Mouse (Mus musculus) forebrain, embryonic 13.5 days (tissue): Measurements from ENCODE around the gene Ttll4. TPM values are rescaled to one million over a fixed set of nuclear protein-coding genes. Genes with fewer than 3 reads are reported as not detected.

Experiments used
- ATAC-seq: fragments of 200-750 bp; cut with Nextera tagmentation; 2 replicates; pipeline ENCODE4 v1.8.0; 2017
- H3K27ac ChIP-seq: fragments of 300-500 bp; sonication (generic); 2 replicates; pipeline ENCODE4 v1.5.1; 2015; ENCODE audit warnings: inconsistent platforms, mild to moderate bottlenecking, moderate library complexity
- H3K27me3 ChIP-seq: fragments of 300-500 bp; sonication (generic); 2 replicates; pipeline ENCODE4 v1.6.1; 2015; ENCODE audit warnings: mild to moderate bottlenecking, inconsistent platforms
- H3K36me3 ChIP-seq: fragments of 300-500 bp; sonication (generic); 2 replicates; pipeline ENCODE4 v1.6.1; 2015; ENCODE audit warnings: mild to moderate bottlenecking, inconsistent platforms; ENCODE audit not compliant: poor library complexity, severe bottlenecking
- H3K4me1 ChIP-seq: fragments of 300-500 bp; sonication (generic); 2 replicates; pipeline ENCODE4 v1.6.1; 2015; ENCODE audit warnings: inconsistent platforms
- H3K4me2 ChIP-seq: fragments of 300-500 bp; sonication (generic); 2 replicates; pipeline ENCODE4 v1.6.1; 2015; ENCODE audit warnings: inconsistent platforms, mild to moderate bottlenecking, moderate library complexity
- H3K4me3 ChIP-seq: fragments of 300-500 bp; sonication (generic); 2 replicates; pipeline ENCODE4 v1.5.1; 2015; ENCODE audit warnings: mild to moderate bottlenecking, inconsistent platforms
- H3K9ac ChIP-seq: fragments of 300-500 bp; sonication (generic); 2 replicates; pipeline ENCODE4 v1.6.1; 2015; ENCODE audit warnings: mild to moderate bottlenecking, inconsistent platforms
- H3K9me3 ChIP-seq: fragments of 300-500 bp; sonication (generic); replicated peaks from 2 replicates; pipeline ENCODE4 v1.6.1; 2016; ENCODE audit warnings: inconsistent platforms
- WGBS: fragments of 180-500 bp; shearing (Covaris S2); methylation state at CpG from one replicate; pipeline ENCODE4 v1.1.7; 2015; 5-methylcytosine and 5-hydroxymethylcytosine counted together
- polyA plus RNA-seq: library from polyadenylated mRNA; unstranded; fragments of >200 nt; fragmentation: Nextera tagmentation; extraction: Ambion mirVana; gene quantifications from 2 replicates; pipeline ENCODE4 v1.2.1, GENCODE M21; 2015

The Ttll4 gene
- 16.7 and 21.2 TPM in 2 replicates for polyA plus RNA-seq

DNA sequence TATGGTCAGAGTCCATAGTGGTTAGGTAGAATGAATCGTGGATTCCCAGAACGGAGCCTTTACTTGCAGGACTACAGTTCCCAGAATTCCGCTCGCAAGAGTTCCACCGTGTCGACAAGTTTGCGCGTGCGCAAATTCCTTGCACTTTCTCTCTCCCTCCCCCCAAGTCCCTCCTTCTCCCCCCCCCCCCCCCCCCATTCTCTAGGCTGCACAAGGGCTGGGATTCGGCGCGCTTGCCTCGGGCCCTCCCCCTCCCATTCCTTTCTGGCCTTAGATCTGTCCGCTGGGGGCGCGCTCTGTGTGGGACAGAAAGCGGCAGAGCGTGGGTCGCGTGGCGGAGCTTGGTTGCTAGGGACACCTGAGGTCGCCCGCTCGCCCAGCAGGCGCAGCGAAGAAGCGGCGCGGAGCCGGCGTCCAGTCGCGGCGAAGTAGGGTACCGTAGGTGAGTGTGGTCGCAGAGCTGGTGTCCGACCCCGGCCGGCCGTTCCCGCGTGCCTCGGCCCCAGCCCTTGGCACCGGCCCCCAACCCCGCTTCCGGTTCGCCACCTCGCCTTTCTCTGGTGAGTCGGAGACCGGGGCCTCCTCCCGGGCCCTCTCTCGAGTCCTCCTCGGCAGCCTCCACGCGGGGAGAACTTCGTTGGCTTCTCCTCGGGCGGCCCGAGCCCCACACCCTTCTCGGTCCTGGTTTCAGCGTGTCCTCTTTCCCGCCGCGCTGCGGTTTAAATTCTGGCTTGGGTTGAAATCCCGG is at the start of gene Ttll4:
Ttll4 (plus strand) TSS at position 298 of the 748 bp plus-strand sequence.
- WGBS: 3% methylated on average over 55 of the region's 66 CpGs
- no peaks in the 10 kb centered on the region for H3K27me3 ChIP-seq
- ATAC-seq: peak; percentile 98

DNA sequence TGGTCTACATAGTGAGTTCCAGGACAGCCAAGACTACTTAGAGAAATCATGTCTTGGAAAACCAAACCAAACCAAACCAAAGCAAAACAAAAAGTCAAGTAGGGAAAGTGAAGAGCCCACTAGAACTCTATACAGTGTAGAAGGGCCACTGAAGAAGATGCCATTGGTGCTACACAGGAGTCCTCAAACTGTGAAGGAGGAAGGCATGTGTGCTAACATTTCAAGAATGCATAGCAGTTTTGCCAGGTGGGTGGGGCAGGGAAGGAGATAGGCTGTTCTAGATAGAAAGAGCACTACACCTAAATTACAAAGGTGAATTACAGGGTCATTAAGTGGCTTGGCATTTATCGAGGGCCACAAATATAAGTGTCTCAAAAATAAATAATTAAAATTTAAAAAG is 37.4 kb upstream of the Ttll4 start:
- Histone ChIP-seq H3K27me3 (no peaks in the 10 kb centered on the region), H3K36me3 (peaks cover 70% of the 10 kb centered on the region), H3K4me3 (no peak overlapping the region), H3K4me2 (no peak overlapping the region), H3K4me1 (no peaks in the 10 kb centered on the region), H3K27ac (no peak overlapping the region), H3K9me3 (no peaks in the 10 kb centered on the region), H3K9ac (no peak overlapping the region)
- no peak for ATAC-seq
- WGBS: 100% methylated on average over 1 of the region's 1 CpGs

More for the DNA sequence above, at the start of gene Ttll4:
- peaks cover 18% of the 10 kb centered on the region for H3K4me1 ChIP-seq
- H3K27ac ChIP-seq: peak within 1 kb of the TSS; percentile 83
- H3K4me2 ChIP-seq: peak within 1 kb of the TSS; percentile 72
- H3K9me3 ChIP-seq: no peaks in the 10 kb centered on the region
- H3K9ac ChIP-seq: peak within 1 kb of the TSS; percentile 86
- no peaks in the 10 kb centered on the region for H3K36me3 ChIP-seq
- H3K4me3 ChIP-seq: peak within 1 kb of the TSS; percentile 85

DNA sequence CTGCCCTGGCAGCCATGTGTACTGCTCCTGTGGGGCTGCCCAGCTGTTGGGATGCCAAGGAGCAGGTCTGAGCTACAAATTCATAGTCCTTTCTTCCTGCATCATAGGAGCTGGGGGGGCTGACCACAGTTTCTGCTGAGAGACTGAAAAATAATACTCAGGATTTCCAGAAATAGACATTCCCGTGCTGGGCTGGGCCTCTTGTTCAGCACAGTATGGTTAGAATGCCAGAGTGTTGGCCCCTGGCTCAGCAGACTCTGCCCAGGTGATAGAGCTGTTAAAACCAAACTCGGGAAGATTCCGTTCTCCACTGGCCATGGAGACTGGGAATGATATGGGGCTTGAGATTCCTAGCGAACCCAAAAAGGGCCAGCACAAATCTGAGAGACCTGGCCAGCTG is 35.5 kb upstream of the Ttll4 start:
- Histone ChIP-seq H3K36me3 (peaks cover 70% of the 10 kb centered on the region), H3K4me2 (no peak overlapping the region), H3K9ac (no peak overlapping the region), H3K4me1 (no peaks in the 10 kb centered on the region), H3K27ac (no peak overlapping the region), H3K27me3 (no peaks in the 10 kb centered on the region), H3K9me3 (no peaks in the 10 kb centered on the region), H3K4me3 (no peak overlapping the region)
- WGBS: 87% methylated on average over 4 of the region's 4 CpGs
- no peak for ATAC-seq

DNA sequence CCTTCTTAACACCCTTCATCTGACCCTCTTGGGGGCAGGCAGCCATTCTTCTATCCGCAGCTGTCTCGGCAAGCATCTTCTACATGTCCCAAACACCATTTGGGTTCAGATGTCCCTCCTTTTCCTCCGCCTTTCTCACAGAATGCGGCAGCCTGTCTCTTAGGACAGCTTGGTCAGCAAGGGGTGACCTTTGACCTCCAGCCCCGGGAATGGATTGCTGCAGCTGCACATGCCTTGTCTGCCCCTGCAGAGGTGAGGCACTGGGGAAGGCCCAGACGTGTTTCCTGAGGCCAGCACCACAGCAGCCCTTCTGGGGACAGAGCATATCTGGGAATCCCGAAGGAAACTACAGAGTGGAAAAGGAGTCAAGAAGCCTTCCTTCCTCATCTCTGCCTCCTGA is 33.5 kb upstream of the Ttll4 start:
- 43% methylated on average over 7 of the region's 7 CpGs for WGBS
- Histone ChIP-seq H3K4me1 (no peaks in the 10 kb centered on the region), H3K9me3 (no peaks in the 10 kb centered on the region), H3K4me3 (no peak overlapping the region), H3K9ac (no peak overlapping the region), H3K36me3 (peaks cover 58% of the 10 kb centered on the region), H3K27ac (no peak overlapping the region), H3K4me2 (no peak overlapping the region), H3K27me3 (no peaks in the 10 kb centered on the region)
- no peak for ATAC-seq

DNA sequence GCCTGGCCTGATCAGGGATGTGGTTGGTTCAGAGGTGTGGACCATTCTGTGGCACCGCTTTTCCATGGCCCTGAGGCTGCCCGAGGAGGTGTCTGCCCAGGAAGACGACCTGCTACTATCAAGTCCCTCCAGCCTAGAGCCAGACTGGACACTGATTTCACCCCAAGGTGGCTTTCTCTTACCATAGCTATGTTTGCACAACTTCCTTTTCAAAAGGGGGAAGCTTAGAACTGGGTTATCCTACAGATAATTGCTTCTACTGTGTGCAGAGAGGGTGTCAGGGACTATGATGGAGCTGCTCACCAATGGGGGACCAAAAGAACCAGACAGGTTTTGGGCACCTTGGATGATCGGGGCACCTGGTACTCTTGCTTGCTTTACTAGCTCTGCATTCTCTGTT is 28.8 kb upstream of the Ttll4 start:
- Histone ChIP-seq H3K36me3 (peaks cover 39% of the 10 kb centered on the region), H3K27ac (no peak overlapping the region), H3K27me3 (no peaks in the 10 kb centered on the region), H3K4me1 (no peaks in the 10 kb centered on the region), H3K4me2 (no peak overlapping the region), H3K4me3 (no peak overlapping the region), H3K9ac (no peak overlapping the region), H3K9me3 (no peaks in the 10 kb centered on the region)
- ATAC-seq: no peak
- 84% methylated on average over 4 of the region's 4 CpGs for WGBS

DNA sequence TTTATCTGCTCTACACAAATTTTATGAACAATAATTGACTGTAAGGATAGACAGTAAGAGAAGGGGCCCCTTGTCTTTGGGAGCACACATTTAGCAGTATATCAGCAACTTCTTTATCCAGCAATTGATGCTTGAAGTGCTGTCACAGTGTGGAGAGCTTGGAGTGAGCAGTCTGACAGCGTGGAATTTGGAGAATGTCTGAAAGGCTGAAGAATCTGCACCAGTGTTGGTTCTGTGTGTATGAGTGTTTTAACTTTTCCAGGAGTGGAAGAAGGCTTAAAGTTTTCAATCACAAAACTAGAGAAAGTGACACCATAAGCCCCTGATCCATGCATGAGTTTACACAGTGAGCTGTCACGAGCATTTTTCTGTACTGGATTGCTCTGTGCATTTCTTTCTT is 18.0 kb upstream of the Ttll4 start:
- WGBS: 67% methylated on average over 2 of the region's 2 CpGs
- Histone ChIP-seq H3K36me3 (no peaks in the 10 kb centered on the region), H3K9ac (no peak overlapping the region), H3K4me1 (no peaks in the 10 kb centered on the region), H3K27ac (no peak overlapping the region), H3K9me3 (no peaks in the 10 kb centered on the region), H3K27me3 (no peaks in the 10 kb centered on the region), H3K4me3 (no peak overlapping the region), H3K4me2 (no peak overlapping the region)
- ATAC-seq: no peak

DNA sequence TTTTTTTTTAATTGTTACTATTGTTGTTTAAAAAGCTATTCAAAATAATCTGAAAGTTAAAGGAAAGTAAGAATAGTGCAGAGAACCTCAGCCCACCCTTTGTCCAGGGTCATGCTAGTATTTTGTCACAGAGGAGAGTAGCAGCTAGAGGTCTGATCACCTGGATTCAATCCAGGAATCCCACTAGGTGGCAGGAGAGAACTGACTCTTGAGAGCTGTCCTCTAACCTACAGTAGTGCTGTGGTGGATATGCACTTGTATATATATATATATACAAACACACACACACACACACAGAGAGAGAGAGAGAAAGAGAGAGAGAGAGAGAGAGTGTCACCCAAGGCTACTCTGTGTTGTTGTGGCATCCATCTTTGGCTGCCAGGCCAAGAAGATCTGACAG is 17.6 kb upstream of the Ttll4 start:
- Histone ChIP-seq H3K4me3 (no peak overlapping the region), H3K4me1 (no peaks in the 10 kb centered on the region), H3K36me3 (no peaks in the 10 kb centered on the region), H3K27me3 (no peaks in the 10 kb centered on the region), H3K4me2 (no peak overlapping the region), H3K27ac (no peak overlapping the region), H3K9ac (no peak overlapping the region), H3K9me3 (no peaks in the 10 kb centered on the region)
- ATAC-seq: no peak

DNA sequence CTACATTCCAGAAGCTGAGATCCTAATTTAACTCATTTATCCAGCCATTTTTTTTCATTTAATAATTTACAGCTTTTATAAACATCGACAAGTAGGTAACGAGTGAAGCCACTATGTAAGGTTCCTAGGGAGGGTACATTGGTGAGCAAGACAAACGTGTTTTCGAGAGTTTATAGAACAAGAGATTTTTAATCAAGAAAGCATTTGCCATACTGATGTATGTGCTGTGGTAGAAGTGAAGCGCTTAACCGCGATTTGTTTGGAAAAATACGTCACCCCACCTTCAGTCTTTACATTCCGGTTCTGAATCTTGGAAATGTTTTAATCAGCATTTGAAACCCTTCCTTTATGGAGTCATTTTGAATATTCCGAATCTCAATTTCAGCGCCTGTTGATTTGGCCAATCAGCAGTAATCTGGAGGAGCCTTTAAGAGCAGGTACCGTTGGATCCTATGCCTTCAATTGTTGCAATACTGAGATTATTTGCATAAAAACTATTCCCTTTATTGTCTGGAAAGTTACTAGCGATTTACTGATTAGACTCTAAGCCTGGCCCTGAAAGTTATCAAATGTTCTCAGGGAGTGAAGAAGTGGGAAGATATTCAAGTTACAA is 814 bp downstream of the Ttll4 start:
- Histone ChIP-seq H3K36me3 (no peaks in the 10 kb centered on the region), H3K4me2 (peak overlapping the region; percentile 72), H3K4me3 (peak overlapping the region; percentile 85), H3K9ac (peak overlapping the region; percentile 86), H3K27ac (peak overlapping the region; percentile 83; the same call in 1 of the 2 replicates), H3K9me3 (no peaks in the 10 kb centered on the region), H3K4me1 (peaks cover 18% of the 10 kb centered on the region), H3K27me3 (no peaks in the 10 kb centered on the region)
- 0 out of 2 replicates have a peak, but pooled peaks have one; percentile 22 for ATAC-seq
- 1% methylated on average over 13 of the region's 13 CpGs for WGBS

DNA sequence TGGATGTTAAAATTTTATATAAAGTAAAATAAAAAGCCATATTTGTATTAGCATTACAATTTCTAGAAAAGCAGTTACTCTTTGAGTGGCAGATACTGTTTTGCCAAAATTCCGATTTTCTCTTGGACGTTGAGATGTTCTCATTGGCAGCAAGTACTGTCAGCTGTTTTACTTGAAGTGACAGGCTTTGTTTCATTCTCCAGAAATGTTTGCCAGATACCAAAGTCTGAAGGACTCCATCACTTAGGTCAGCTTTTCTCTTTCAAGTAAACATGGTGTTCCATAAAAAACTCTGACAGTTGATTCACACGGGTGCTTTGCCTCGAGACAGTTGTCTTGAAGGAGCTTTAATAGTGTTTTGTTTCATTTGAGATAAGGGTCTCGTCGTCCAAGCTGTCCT is 3.6 kb downstream of the Ttll4 start:
- Histone ChIP-seq H3K4me3 (no peak overlapping the region), H3K9ac (no peak overlapping the region), H3K27me3 (no peaks in the 10 kb centered on the region), H3K27ac (no peak overlapping the region), H3K4me1 (peaks cover 18% of the 10 kb centered on the region), H3K36me3 (peaks cover 7% of the 10 kb centered on the region; the same call in 1 of the 2 replicates), H3K4me2 (no peak overlapping the region), H3K9me3 (no peaks in the 10 kb centered on the region)
- no peak for ATAC-seq
- 81% methylated on average over 6 of the region's 6 CpGs for WGBS

DNA sequence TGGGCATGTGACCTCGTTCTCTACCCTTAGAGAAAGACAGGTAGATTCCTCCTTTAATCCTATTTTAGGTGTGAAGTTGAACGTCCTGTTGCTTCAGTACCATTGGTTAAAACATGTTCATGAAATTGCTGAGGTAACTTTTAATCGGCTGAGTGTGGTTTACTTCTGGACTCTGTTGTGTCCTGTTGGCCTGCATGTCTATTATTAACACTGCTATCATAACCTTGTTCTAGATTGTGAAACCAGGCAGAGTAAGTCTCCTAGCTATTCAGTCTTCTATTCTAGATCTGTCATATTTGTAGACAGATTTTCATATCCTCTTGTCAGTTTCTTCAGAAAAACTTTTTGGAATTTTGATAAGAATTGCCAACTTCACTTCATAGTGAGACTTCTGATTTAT is 6.8 kb downstream of the Ttll4 start:
- no peak overlapping the region for H3K27ac ChIP-seq
- no peak overlapping the region for H3K9ac ChIP-seq
- peaks cover 8% of the 10 kb centered on the region for H3K4me1 ChIP-seq
- no peaks in the 10 kb centered on the region for H3K9me3 ChIP-seq
- H3K4me3 ChIP-seq: no peak overlapping the region
- H3K4me2 ChIP-seq: no peak overlapping the region
- WGBS: 96% methylated on average over 3 of the region's 3 CpGs
- H3K36me3 ChIP-seq: peaks cover 25% of the 10 kb centered on the region; the same call in 1 of the 2 replicates
- H3K27me3 ChIP-seq: no peaks in the 10 kb centered on the region
- ATAC-seq: no peak

DNA sequence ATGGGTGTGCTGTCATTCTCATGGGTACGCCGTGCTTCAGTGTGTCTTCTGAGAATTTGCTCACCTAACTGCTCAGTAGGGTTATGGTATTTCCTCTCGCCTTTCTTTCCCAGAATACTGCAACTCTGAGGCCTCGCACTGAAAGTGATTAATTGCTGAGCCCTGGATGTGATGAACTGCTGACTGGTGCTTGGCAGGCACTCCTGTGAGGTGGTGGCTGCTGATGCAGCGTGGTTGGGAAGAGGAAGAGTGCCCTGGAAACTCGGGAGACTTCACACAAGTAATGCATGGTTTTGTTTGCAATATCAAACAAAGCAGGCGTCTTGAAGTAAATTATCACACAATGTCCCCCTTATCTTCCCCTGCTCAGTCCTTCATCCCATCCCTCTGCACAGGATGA is 11.2 kb downstream of the Ttll4 start:
- no peak overlapping the region for H3K27ac ChIP-seq
- H3K4me3 ChIP-seq: no peak overlapping the region
- no peak overlapping the region for H3K4me2 ChIP-seq
- H3K4me1 ChIP-seq: 0 out of 2 replicates have a peak, but pooled peaks cover 6% of the 10 kb centered on the region
- no peak for ATAC-seq
- no peak overlapping the region for H3K9ac ChIP-seq
- no peaks in the 10 kb centered on the region for H3K27me3 ChIP-seq
- no peaks in the 10 kb centered on the region for H3K9me3 ChIP-seq
- H3K36me3 ChIP-seq: peaks cover 33% of the 10 kb centered on the region
- WGBS: 90% methylated on average over 7 of the region's 7 CpGs

DNA sequence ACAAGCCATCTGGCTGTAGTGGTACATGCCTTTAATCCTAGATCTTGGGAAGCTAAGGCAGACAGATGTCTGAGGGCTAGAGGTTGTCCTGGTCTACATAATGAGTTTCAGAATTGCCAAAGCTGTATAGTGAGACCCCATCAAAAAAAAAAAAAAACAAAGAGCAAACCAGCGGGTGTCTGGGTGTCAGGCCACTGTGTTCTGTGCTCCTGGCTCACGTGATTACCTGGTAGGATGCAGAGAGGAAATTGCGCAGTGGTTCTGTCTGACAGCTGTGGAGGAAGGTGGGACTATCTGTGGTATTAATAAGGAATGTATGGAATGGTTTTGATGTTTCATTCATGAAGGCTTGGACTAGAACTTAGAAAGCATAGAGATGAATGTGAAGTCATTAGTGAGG is 15.3 kb downstream of the Ttll4 start:
- Histone ChIP-seq H3K9me3 (no peaks in the 10 kb centered on the region), H3K4me1 (0 out of 2 replicates have a peak, but pooled peaks cover 6% of the 10 kb centered on the region), H3K4me3 (no peak overlapping the region), H3K27ac (peak overlapping the region; percentile 31; the same call in 1 of the 2 replicates), H3K4me2 (no peak overlapping the region), H3K9ac (no peak overlapping the region), H3K36me3 (peaks cover 57% of the 10 kb centered on the region), H3K27me3 (no peaks in the 10 kb centered on the region)
- 82% methylated on average over 3 of the region's 3 CpGs for WGBS
- no peak for ATAC-seq
